Mouse (Mus musculus): Measurements from ENCODE around the gene Asb18.

The Asb18 gene

DNA sequence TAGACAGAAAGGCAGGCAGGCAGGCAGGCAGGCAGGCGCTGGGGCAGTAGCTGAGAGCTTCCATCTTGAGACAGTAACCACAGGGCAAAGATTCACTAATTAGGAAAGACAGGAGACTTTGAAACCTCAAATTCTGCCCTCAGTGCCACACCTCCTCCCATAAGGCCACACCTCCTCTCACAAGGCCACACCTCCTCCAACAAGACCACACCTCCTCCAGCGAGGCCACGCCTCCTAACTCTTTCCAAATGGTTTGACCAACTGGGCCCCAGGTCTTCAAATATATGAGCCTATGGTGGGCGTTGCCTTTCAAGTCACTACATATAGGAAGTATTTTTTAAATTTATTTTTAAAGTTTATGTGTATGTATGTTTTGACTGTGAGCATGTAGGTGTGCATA, 113.1 kb downstream of the Asb18 start:
- no peak for DNase-seq (ENCODE audit: low spot score)

Data from left cerebral cortex, adult 11 months (tissue).